Mouse (Mus musculus) cerebellum, adult 2 months (tissue): Measurements from ENCODE around the gene Gm10378. TPM values are rescaled to one million over a fixed set of nuclear protein-coding genes. Genes with fewer than 3 reads are reported as not detected.
"Not testable (repeated sequence)": the region's sequence is repeated elsewhere in the genome, so short reads cannot be mapped to it uniquely, and the experiment has no call there.

Source experiments
- DNase-seq, 2 experiments: peaks; one replicate each; pipeline ENCODE4 v3.0.0; 2021
- H3K27ac ChIP-seq: fragments of 200-500 bp; 2 replicates; pipeline ENCODE4 v1.5.1; 2012; ENCODE audit warnings: low read length, control low read depth, inconsistent platforms; ENCODE audit not compliant: insufficient read depth
- H3K27me3 ChIP-seq: fragments of 200-500 bp; 2 replicates; pipeline ENCODE4 v1.6.1; 2012; ENCODE audit warnings: inconsistent platforms, mild to moderate bottlenecking, low read length, moderate library complexity; ENCODE audit not compliant: control insufficient read depth, insufficient read depth
- H3K4me1 ChIP-seq: fragments of 200-500 bp; 2 replicates; pipeline ENCODE4 v1.6.1; 2011; ENCODE audit warnings: low read length; ENCODE audit not compliant: control insufficient read depth, insufficient read depth
- H3K4me3 ChIP-seq: fragments of 200-500 bp; replicated peaks from 2 replicates; pipeline ENCODE3; 2011; ENCODE audit warnings: mild to moderate bottlenecking, low read depth, low read length, control low read depth; ENCODE audit not compliant: insufficient read depth
- WGBS: fragments of 180-500 bp; shearing (Covaris S2); methylation state at CpG from one replicate; pipeline ENCODE4 v1.1.7; 2018; 5-methylcytosine and 5-hydroxymethylcytosine counted together
- polyA plus RNA-seq: library from polyadenylated mRNA; depleted of rRNA; stranded (reverse); fragments of >200 nt; gene quantifications from 2 replicates; pipeline ENCODE4 v1.2.3, GENCODE M21; 2012; rRNA removed

Gm10378 gene
- not detected in 2 replicates for polyA plus RNA-seq

- no CpG with 5 or more reads among the region's 1 CpGs for WGBS
- DNase-seq, result not testable (repeated sequence)
Measured at GRCm38 (mm10) chr14:42655638-42656037, at the start of gene Gm10378. Gm10378 (plus strand) TSS chr14:42655938.

GRCm38 (mm10) chr14:42641817-42642216, 13.9 kb upstream of the Gm10378 start, which contains the start of gene Gm3633:
Gm3633 (minus strand) TSS chr14:42641917.
- not testable (repeated sequence) for H3K4me1 ChIP-seq, DNase-seq, H3K4me3 ChIP-seq, H3K27me3 ChIP-seq, H3K27ac ChIP-seq
- WGBS, result 100% methylated on average over 1 of the region's 2 CpGs

More at GRCm38 (mm10) chr14:42655638-42656037, at the start of gene Gm10378:
- H3K27ac ChIP-seq, H3K4me1 ChIP-seq, H3K27me3 ChIP-seq, H3K4me3 ChIP-seq: not testable (repeated sequence)

Other genes with a start within 250 kb of the Gm10378 start
- not detected in 2 replicates for gene Gm8005, start 216.3 kb upstream of the Gm10378 start, polyA plus RNA-seq
- gene Gm8011, start 192.1 kb upstream of the Gm10378 start, polyA plus RNA-seq, result not detected in 2 replicates
- gene Gm8020, start 153.6 kb upstream of the Gm10378 start, polyA plus RNA-seq, result not detected in 2 replicates
- gene Gm8024, start 131.7 kb upstream of the Gm10378 start, polyA plus RNA-seq, result 0.19 and 0.31 TPM in 2 replicates
- not detected in 2 replicates for gene Gm17124, start 56.1 kb upstream of the Gm10378 start, polyA plus RNA-seq
- not detected in 2 replicates for gene Gm3633, start 14.0 kb upstream of the Gm10378 start, polyA plus RNA-seq
- gene Gm3015, start 112.9 kb downstream of the Gm10378 start, polyA plus RNA-seq, result not detected in 2 replicates
- gene Gm10377, start 142.0 kb downstream of the Gm10378 start, polyA plus RNA-seq, result not detected in 2 replicates
- gene Gm21977, start 197.5 kb downstream of the Gm10378 start, polyA plus RNA-seq, result not detected in 2 replicates